Mouse (Mus musculus) forebrain, embryonic 10.5 days (tissue): ENCODE results near the gene Megf6. TPM values are rescaled to one million over a fixed set of nuclear protein-coding genes. Genes with fewer than 3 reads are reported as not detected.

Experiments used
- DNase-seq: peaks from one replicate; pipeline ENCODE4 v3.0.0-alpha.2; 2017; ENCODE audit warnings: low spot score; ENCODE audit errors: extremely low spot score
- H3K27ac ChIP-seq: fragments of 300-500 bp; sonication (generic); 2 replicates; pipeline ENCODE4 v1.5.1; 2016; ENCODE audit warnings: mild to moderate bottlenecking
- H3K27me3 ChIP-seq: fragments of 300-500 bp; sonication (generic); 2 replicates; pipeline ENCODE4 v1.6.1; 2016; ENCODE audit warnings: mild to moderate bottlenecking; ENCODE audit not compliant: poor library complexity, severe bottlenecking
- H3K36me3 ChIP-seq: fragments of 300-500 bp; sonication (generic); replicated peaks from 2 replicates; pipeline ENCODE4 v1.6.1; 2016; ENCODE audit warnings: mild to moderate bottlenecking, moderate library complexity
- H3K4me1 ChIP-seq: fragments of 300-500 bp; sonication (generic); 2 replicates; pipeline ENCODE4 v1.6.1; 2016
- H3K4me3 ChIP-seq: fragments of 300-500 bp; sonication (generic); 2 replicates; pipeline ENCODE4 v1.5.1; 2016; ENCODE audit warnings: mild to moderate bottlenecking, moderate library complexity
- H3K9me3 ChIP-seq: fragments of 300-500 bp; sonication (generic); 2 replicates; pipeline ENCODE4 v1.6.1; 2016; ENCODE audit warnings: mild to moderate bottlenecking, moderate library complexity
- WGBS: fragments of 180-500 bp; shearing (Covaris S2); methylation state at CpG from one replicate; pipeline ENCODE4 v1.1.7; 2016; 5-methylcytosine and 5-hydroxymethylcytosine counted together
- polyA plus RNA-seq: library from polyadenylated mRNA; unstranded; fragments of >200 nt; fragmentation: Nextera tagmentation; extraction: Ambion mirVana; gene quantifications from 2 replicates; pipeline ENCODE4 v1.2.1, GENCODE M21; 2016

Gene Megf6
- polyA plus RNA-seq, 1 experiment from 2014 or later: 28.0 TPM

DNA sequence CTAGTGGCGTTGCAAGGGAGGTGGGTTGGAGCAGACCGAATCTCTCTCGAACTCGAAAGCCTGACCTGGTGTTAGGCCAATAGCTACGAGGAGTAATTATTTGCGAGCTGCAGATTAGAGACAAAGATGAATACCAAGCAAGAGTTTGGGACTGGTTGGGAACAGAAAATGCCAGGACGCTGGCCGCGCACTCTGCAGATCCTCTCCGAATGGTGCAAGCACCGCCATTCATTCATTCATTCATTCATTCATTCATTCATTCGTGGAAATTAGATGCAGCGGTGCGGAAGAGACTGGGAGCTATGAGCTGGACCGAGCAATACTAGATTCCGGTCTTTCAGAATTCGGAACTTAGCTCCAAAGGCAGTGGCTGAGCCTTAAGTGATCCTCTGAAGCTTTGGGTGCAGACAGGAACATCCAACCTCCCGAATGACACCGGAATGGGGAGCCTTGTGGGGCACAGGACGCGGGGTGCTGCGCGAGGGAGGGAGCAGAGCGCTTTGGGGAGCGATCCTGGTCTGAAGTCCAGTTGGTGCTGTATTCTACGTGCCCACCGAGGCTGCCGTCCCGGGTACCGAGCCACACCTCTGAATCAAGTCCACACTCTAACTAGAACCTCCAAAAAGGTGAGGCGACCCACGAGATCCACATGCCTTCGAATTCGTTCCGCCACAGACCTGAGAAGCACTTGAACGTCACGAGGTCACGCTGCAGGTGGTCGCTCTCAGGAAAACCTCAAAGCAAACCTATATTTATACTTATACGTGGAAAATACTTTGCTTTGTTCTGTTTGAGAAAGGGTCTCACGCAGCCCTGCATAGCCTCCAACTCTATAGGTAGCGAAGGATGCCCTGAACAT is 29.3 kb upstream of the Megf6 start:
- DNase-seq: no peak
- 1% methylated on average over 42 of the region's 42 CpGs for WGBS
- H3K27ac ChIP-seq: no peak overlapping the region

DNA sequence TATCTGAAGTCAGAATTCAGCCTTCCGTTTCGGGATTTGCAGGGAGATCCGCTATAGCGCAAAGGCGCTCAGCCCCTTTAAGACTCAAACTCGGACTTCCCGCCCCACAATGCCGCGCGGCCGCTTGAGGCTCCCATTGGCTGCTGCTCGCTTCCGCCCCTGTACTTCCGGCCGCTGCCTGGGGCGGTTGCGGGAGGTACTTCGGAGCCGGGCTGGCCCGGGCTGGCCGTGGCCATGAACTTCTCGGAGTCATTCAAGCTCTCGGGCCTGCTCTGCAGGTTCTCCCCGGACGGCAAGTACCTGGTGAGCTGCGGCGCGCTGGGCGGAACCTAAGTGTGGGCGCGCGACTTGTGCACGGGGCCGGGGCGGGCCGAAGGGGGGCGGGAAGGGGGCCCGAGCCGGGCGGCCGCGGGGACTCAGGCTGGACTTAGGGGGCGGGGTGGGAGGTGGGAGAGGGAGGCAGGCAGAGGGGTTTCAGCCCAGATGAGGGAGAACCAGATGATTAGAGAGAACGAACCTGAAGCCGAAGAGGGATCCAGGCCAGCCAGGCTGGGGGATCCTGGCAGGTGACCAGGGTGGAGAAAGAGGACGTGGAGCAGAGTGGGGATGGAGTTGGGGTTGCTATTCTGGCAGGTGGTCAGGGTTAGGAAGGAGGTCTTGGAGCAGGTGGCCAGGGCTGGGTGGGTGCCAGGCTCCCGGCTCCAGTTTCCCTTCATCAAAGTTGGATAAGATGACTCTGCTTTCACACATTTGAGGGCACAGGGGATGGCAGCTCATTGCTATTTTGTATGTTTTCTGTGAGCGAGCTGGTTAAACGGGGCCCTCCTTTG is 28.1 kb upstream of the Megf6 start, which contains the start of gene Wrap73:
Gene Wrap73 (plus strand): TSS at position 162 of the 830 bp plus-strand sequence.
- Histone ChIP-seq H3K4me1 (peaks cover 46% of the 10 kb centered on the region), H3K27me3 (peaks cover 59% of the 10 kb centered on the region), H3K9me3 (no peaks in the 10 kb centered on the region), H3K36me3 (peaks cover 15% of the 10 kb centered on the region), H3K27ac (peak within 1 kb of the TSS; percentile 90), H3K4me3 (peak within 1 kb of the TSS; percentile 77)
- DNase-seq: peak; percentile 92
- 3% methylated on average over 49 of the region's 49 CpGs for WGBS

More for the DNA sequence above, 29.3 kb upstream of the Megf6 start:
- peak overlapping the region; percentile 77 for H3K4me3 ChIP-seq
- H3K9me3 ChIP-seq: no peaks in the 10 kb centered on the region
- H3K4me1 ChIP-seq: peaks cover 46% of the 10 kb centered on the region
- H3K27me3 ChIP-seq: peaks cover 71% of the 10 kb centered on the region
- peaks cover 3% of the 10 kb centered on the region for H3K36me3 ChIP-seq

DNA sequence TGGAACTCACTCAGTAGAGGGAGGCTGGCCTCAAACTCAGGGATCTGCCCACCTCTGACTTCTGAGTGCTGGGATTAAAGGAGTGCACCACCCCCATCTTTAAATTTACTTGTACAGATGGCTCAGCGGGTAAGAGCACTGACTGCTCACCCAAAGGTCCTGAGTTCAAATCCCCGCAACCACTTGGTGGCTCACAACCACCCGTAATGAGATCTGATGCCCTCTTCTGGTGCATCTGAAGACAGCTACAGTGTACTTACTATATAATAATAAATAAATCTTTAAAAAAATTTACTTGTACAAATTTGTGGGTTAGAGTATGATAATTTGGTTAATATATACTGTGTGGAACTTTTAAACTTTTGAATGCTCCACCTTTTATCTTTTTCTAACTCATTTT is 25.8 kb upstream of the Megf6 start:
- H3K9me3 ChIP-seq: no peaks in the 10 kb centered on the region
- DNase-seq: no peak
- 82% methylated on average over 3 of the region's 3 CpGs for WGBS
- peaks cover 36% of the 10 kb centered on the region for H3K27me3 ChIP-seq
- no peak overlapping the region for H3K27ac ChIP-seq
- no peak overlapping the region for H3K4me3 ChIP-seq
- H3K4me1 ChIP-seq: peaks cover 39% of the 10 kb centered on the region
- H3K36me3 ChIP-seq: peaks cover 38% of the 10 kb centered on the region

DNA sequence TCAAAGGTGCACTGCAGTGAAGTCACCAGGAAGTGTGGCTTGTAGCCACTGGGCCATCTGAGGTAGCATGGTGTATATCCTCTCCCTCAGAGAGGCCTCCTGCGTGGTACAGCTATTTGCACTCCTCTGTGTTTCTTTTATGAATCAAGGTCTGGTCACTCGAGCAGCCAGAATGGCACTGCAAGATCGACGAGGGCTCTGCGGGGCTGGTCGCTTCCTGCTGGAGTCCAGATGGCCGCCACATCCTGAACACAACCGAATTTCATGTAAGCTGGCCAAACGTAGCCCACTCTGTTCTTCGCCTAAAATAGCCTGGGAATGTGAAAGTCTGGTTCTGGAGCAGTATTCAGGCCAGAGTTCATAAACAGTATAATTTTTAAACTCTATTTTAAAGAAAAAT is 24.2 kb upstream of the Megf6 start:
- H3K4me1 ChIP-seq: peaks cover 23% of the 10 kb centered on the region
- DNase-seq: no peak
- H3K27me3 ChIP-seq: peaks cover 20% of the 10 kb centered on the region
- peaks cover 54% of the 10 kb centered on the region for H3K36me3 ChIP-seq
- H3K9me3 ChIP-seq: no peaks in the 10 kb centered on the region
- H3K27ac ChIP-seq: no peak overlapping the region
- WGBS: 90% methylated on average over 10 of the region's 10 CpGs
- H3K4me3 ChIP-seq: no peak overlapping the region

DNA sequence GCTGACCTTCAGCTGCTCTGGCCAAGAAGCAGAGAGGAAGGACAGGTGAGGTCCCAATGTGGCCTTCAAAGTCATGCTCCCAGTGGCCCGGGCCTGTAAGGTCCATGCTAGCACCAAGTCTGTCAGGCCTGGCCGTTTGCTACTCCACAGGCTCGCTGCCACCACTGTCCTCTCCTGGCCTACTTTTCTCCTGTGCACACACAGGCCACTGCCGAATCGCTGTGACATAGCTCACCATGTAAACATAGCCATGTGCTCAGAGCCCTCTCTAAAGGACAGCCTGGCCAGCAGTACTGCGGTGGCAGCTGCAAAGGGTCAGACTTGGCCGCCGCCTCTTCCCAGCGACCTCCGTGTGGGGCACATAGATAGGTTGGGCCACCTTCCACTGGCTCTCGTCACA is 16.4 kb upstream of the Megf6 start:
- Histone ChIP-seq H3K27me3 (no peaks in the 10 kb centered on the region), H3K4me3 (no peak overlapping the region), H3K9me3 (no peaks in the 10 kb centered on the region), H3K27ac (no peak overlapping the region), H3K4me1 (peaks cover 12% of the 10 kb centered on the region), H3K36me3 (peaks cover 96% of the 10 kb centered on the region)
- no peak for DNase-seq
- 72% methylated on average over 11 of the region's 11 CpGs for WGBS

DNA sequence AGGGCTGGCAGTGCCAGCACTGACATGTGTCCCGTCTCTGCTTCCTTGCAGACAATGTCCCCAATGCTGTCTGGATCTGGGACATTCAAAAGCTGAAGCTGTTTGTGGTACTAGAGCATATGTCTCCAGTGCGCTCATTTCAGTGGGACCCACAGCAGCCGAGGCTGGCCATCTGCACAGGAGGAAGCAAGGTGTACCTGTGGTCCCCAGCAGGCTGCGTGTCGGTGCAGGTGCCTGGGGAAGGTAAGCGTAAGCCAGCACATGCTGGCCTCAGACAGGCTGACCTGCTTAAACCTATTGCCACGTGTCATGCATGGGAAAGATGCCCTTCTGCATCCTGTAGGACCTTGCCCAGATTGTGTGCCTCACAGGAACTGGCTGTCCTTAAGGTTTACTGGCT is 14.5 kb upstream of the Megf6 start:
- H3K36me3 ChIP-seq: peaks cover 77% of the 10 kb centered on the region
- H3K4me1 ChIP-seq: peaks cover 28% of the 10 kb centered on the region
- 76% methylated on average over 7 of the region's 7 CpGs for WGBS
- no peaks in the 10 kb centered on the region for H3K27me3 ChIP-seq
- no peaks in the 10 kb centered on the region for H3K9me3 ChIP-seq
- H3K27ac ChIP-seq: no peak overlapping the region
- no peak overlapping the region for H3K4me3 ChIP-seq
- DNase-seq: no peak

DNA sequence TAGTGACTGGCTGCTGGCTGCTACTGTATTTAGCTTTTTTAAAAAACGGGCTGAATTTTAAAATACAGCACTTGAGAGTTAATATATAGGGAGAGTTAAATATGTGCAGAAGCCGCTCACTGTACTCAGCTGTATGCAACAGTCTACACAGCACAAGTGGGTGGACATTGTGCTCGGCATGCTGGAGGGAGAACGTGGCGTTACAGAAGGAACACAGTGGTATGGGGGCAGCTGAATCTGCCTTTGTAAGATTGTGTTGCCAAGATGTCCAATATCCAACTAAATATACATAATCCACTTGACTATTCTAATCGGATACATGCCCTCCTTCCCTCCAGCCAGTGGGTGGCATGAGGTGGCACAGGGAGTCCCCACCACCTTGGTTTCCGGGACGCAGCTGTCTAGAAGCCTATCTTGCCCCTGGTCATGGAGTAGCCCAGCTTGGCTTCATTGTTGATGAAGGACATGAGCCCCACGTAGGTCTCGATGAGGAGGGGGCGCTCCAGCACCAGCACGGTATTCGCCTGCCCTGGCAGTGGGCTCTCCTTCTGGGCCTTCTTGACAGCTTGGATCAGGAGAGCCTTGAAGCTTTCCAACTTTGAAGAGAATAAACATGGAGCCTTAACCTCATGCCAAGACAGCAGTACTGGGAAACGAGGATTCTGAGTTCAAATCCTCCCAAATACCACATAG is 12.4 kb upstream of the Megf6 start:
- DNase-seq: no peak
- H3K36me3 ChIP-seq: peaks cover 56% of the 10 kb centered on the region
- H3K4me1 ChIP-seq: peaks cover 35% of the 10 kb centered on the region
- no peaks in the 10 kb centered on the region for H3K27me3 ChIP-seq
- 94% methylated on average over 14 of the region's 14 CpGs for WGBS
- H3K9me3 ChIP-seq: no peaks in the 10 kb centered on the region
- no peak overlapping the region for H3K27ac ChIP-seq
- no peak overlapping the region for H3K4me3 ChIP-seq

DNA sequence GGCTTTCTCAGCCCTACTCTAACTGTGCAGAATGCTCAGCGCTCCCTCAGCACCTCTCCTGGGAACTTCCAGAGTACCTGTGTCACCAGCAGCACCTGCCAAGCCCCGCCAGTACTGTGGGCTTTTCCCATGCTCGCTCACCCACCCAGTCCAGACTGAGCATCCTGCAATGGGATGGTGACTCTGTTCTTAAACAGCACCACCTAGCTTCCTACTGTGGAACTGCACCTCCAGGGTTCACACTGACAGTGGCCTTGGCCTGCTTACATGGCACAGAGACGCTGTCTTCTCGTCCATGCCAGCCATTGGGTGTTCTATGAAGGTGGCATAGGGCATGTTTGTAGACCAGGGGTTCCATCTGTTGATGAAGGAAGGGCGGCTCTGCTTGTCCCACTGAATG is 11.5 kb upstream of the Megf6 start:
- DNase-seq: peak; percentile 79
- Histone ChIP-seq H3K4me3 (peak overlapping the region; percentile 97), H3K36me3 (peaks cover 50% of the 10 kb centered on the region), H3K27me3 (no peaks in the 10 kb centered on the region), H3K4me1 (peaks cover 35% of the 10 kb centered on the region), H3K27ac (no peak overlapping the region), H3K9me3 (no peaks in the 10 kb centered on the region)
- whole genome bisulfite sequencing: 24% methylated on average over 6 of the region's 6 CpGs

DNA sequence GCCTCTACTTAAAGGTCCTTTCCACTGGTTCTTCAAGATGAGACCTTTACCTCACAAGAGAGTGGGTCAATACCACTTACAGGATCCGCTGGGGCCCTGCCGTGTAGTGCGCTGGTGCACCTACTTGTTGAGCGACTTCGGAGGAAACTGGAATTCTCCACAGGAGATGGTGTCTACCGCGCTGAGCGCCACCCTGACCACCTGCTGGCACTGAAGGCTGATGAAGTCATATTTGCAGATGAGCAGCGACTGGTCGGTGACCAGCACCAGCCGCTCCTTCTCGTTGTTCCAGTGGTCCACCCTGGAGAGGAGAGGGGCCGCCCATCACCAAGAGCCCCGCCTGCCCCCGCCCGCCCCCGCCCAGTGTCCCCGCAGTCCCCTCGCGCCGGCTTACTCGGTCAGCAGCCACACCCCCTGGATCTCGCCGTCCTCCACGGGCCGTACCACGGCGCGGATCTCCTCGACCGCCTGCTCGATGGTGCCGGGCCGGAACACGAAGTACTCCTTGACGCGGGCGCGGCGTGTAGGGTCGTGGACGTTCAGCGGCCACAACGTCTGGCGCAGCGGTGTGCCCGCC is 10.5 kb upstream of the Megf6 start:
- no peak for DNase-seq
- Histone ChIP-seq H3K36me3 (peaks cover 40% of the 10 kb centered on the region), H3K4me3 (peak overlapping the region; percentile 97), H3K27ac (peak overlapping the region; percentile 88), H3K4me1 (peaks cover 31% of the 10 kb centered on the region), H3K27me3 (no peaks in the 10 kb centered on the region), H3K9me3 (no peaks in the 10 kb centered on the region)
- 2% methylated on average over 47 of the region's 47 CpGs for WGBS

DNA sequence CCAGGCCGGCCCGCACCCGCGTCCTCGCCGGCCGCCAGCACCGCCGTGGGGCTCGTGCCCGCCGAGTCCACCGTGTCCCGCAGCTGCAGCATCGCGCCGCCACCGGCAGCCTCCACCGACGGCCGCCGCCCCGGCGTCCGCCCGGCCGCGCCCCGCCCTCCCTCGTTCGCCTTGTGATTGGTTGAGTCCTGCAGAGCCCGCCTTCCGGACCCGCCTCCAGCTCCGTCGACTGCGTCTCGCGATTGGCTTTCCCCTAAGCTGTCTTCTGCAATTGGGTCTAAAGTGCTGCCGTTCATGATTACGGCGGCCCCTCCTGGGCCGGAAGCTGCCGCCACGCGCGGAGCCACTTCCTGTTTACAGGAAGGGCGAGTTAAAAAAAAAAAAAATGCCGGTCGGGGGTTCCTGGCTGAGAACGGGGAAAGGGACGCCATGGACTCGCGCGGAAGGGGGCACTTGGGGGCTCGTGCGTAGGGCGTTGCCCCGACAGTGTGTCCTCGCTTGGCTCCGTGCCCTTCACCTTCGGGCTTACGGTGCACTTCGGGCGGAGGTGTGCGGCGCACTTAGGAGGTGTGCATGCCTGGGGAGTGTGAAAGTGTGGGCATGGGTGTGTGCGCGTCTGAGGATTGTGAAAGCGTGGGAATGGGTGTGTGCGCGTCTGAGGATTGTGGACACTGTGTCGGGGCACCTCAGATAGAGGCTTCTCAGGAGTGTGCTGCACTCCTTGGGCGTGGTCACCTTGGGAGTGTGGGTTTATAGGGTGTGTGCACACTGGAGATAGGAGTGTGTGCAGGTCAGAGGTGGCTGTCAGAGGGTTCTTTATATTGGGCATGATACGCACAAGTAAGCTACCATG is 9.8 kb upstream of the Megf6 start, which contains the start of gene Tprgl:
Gene Tprgl (minus strand): TSS at position 129 of the 853 bp plus-strand sequence.
- H3K9me3 ChIP-seq: no peaks in the 10 kb centered on the region
- no peaks in the 10 kb centered on the region for H3K27me3 ChIP-seq
- peak within 1 kb of the TSS; percentile 88 for H3K27ac ChIP-seq
- H3K4me1 ChIP-seq: peaks cover 27% of the 10 kb centered on the region
- peak within 1 kb of the TSS; percentile 97 for H3K4me3 ChIP-seq
- DNase-seq: peak; percentile 97
- under 1% methylated on average over 75 of the region's 75 CpGs for WGBS
- H3K36me3 ChIP-seq: peaks cover 33% of the 10 kb centered on the region

DNA sequence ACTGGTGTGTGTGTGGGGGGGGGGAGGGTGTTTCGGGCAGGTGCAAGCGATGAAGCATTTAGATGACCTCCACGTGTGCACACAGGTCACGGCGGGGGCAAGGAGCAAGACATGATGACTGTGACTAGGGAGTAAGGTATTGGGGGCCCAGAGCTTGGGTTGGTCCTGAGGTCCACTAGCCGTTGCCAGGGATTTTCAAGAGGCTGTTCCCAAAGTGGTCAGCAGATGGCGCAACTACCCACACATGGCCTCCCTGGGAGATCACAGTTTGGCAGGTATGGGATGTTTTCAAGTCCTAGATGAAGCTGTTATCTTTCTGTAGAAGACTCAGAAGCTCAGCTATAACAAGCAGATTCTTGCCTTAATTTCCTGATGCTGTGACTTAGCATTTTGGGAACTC is 7.2 kb upstream of the Megf6 start:
- Histone ChIP-seq H3K4me1 (peaks cover 27% of the 10 kb centered on the region), H3K9me3 (no peaks in the 10 kb centered on the region), H3K4me3 (no peak overlapping the region), H3K36me3 (peaks cover 7% of the 10 kb centered on the region), H3K27me3 (peaks cover 7% of the 10 kb centered on the region), H3K27ac (no peak overlapping the region)
- peak; percentile 69 for DNase-seq
- 14% methylated on average over 7 of the region's 7 CpGs for WGBS
